Mouse (Mus musculus) frontal cortex, postnatal 14 days (tissue): ENCODE measurements around the gene Abl1.
A peak's percentile ranks its signal among the peaks of the same experiment; 100 is the strongest.
"Not testable (repeated sequence)": the region's sequence is repeated elsewhere in the genome, so short reads cannot be mapped to it uniquely, and the experiment has no call there.

Experiments used
- DNase-seq, 2 experiments: peaks; one replicate each; pipeline ENCODE4 v3.0.0; 2022; ENCODE audit warnings: low spot score in 2 of 2

Abl1 gene

GRCm38 (mm10) chr2:31688074-31688925 lies at the start of gene Abl1:
Gene Abl1 (plus strand): TSS chr2:31688376.
- peak; percentile 95 to 96 for DNase-seq

DNA sequence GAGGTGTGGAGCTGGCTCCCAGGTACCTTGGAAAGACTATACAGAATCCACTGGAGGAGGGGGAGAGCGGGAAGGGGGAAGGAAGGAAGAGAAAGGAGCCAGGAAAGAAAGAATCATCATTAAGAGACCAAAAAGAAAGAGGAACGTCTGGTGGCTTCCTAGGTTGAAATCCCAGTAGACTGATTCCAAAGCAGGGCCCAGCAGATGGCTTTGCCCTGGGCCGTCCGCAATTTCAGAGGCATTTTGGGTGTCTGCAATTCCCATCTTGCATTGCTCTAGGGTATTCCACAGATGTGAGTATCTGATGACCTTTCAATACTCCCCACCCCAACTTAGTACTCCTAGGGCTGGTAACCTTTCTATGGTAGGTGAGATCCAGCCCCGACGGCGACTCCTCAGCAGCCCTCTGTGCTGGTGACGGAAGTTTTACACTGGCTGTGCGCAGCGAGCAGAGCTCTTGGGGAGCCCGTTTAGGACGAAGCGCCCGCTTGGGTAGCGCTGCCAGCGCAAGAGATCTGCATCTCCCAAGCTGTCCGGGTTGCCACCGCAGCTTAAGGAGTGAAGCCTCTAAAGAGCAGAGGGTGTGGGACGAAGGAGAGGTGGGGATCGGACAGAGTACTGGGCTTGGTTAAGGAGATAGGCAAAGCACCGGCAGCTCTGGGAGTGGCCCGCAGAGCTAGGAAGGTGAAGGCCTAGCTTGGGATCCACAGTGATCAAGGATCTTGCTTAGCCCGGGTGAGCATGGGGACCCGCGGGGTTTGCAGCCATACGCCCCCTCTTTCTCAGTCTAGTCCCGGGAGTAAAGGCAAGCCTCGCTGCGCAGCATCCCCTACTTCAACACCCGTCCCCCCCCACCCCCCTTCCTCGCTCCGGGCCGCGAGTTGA lies 49.4 kb upstream of the Abl1 start:
- DNase-seq, result no peak

DNA sequence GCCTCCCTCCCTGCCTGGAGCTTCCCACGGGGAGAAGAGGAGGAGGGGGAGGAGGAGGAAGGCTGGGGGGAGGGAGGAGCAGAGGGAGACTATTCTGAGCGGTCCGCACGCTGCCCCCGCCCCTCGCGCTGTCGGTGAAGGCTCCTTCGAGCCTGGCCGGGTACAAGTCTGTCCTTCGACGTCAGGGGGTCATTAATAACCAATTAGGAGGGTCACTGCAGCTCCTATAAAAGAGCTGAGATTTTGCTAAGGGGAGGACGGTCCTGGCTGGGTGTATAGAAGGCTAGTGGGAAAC lies 48.8 kb upstream of the Abl1 start:
- DNase-seq, result no peak

DNA sequence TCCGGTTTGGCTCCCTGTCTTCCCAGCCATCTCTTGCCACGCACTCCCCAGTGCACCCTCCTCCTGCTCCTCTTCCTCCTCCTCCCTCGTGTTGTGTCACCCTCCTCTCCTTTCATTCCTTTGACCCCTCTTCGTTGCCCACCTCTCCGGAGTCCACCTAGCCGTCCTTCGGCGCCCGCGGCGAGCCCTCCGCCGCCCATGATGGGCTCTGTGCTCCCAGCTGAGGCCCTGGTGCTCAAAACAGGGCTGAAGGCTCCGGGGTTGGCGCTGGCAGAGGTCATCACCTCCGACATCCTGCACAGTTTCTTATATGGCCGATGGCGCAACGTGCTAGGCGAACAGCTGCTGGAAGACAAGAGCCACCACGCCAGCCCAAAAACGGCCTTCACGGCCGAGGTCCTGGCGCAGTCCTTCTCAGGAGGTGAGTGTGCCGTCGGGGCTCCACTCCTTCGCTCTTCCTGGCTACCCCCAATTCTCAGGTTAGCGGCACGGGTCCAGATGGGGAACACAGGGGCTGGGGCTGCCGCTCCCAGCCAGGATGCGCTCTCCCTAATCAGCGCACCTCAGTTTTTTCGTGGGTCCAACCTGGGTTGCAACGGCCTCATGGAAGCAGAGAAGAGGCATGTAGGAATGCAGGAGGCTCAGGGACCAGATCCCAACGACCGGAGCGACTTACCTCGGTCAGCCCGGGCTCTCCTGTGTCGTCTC lies 48.1 kb upstream of the Abl1 start, which contains the start of gene Prdm12:
Gene Prdm12, plus strand, starts transcription at position 137 of the 708 bp plus-strand sequence.
- DNase-seq, result no peak

GRCm38 (mm10) chr2:31640609-31641507 lies 47.3 kb upstream of the Abl1 start:
- no peak for DNase-seq

GRCm38 (mm10) chr2:31641508-31641830 lies 46.7 kb upstream of the Abl1 start:
- DNase-seq, result no peak

DNA sequence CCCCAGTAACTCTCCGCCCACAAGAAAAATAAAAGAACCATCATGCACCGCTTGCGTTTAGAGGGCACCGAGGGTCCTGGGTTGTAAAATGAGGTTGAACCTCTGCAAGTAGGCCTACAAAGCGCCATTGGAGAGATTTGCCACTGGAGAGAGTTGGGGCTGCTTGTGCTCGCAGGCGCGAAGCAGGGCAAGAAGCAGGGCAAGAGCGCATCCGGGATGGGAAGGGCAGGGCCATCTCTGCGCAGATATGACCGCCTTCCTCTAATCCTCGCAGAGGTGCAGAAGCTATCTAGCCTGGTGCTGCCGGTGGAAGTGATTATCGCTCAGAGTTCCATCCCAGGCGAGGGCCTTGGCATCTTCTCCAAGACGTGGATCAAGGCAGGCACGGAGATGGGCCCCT lies 46.2 kb upstream of the Abl1 start:
- DNase-seq, result no peak

DNA sequence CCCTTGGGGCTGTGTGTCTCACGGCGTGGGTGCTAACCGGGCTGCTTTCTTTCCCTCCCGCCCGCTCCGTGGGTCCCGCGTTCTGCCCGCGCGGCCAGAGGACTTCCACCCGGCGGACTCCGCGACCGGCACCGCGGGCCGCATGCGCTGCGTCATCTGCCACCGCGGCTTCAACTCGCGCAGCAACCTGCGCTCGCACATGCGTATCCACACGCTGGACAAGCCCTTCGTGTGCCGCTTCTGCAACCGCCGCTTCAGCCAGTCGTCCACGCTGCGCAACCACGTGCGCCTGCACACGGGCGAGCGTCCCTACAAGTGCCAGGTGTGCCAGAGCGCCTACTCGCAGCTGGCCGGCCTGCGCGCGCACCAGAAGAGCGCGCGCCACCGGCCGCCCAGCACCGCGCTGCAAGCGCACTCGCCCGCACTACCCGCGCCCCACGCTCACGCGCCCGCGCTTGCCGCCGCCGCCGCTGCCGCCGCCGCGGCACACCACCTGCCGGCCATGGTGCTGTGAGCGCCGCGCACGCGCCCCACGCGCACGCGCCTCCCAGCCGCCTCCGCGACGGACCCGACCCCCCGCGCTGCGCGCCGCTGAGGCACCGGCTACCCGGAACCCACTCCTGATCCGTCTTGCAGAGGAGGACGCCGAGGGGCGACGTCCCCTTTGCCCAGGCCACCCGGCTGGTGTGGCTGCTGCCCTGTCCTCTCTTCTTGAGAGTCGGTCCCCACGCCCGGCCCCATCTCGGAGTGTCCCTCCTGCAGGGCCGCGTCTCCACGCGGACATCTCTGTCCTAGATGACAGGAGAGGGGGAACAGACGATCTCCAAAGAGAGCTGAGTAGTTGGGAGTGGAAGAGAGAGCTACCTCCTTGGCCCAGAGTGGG lies 34.0 kb upstream of the Abl1 start:
- peak; percentile 63 to 65 for DNase-seq

- peak in 1 of 2 experiments; percentile 56 for DNase-seq
Observed at GRCm38 (mm10) chr2:31654854-31655559, 33.2 kb upstream of the Abl1 start.

DNA sequence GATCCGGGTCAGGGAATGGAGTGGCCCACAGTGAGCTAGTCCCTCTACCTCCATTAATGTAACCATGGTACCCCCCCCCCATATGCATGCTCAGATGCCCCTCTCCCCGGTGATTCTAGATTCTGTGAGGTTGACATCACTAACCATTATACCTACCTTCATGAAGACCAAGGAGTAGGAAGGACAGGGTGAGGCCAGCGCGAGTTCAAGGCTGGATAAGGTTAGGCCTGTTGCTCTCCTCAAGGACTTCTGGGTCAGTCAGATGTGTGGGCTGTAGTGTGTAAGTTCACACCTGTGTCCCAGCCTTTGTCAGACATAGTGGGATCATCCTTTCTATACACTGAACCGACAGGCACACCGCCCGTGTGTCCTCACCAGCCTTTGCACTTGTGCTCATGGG lies 31.8 kb upstream of the Abl1 start:
- DNase-seq, result no peak

GRCm38 (mm10) chr2:31662939-31663803 lies 25.0 kb upstream of the Abl1 start:
- DNase-seq, result no peak

DNA sequence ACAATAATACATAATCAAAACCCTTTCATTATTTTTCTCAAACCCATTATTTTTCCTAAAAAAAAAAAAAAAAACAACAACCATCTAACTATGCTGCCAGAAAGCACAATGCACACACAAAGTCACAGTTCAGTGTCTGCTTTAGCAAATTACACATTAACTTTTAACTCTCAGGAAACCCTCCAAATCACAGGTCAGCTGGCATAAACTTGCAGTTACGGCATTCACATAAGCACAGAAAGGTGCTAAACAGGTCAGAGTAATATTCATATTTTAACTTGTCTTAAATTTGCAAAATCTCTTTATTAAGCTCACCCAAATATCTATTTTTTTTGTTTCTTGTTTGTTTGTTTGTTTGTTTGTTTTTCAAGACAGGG lies 24.4 kb upstream of the Abl1 start:
- no peak for DNase-seq

GRCm38 (mm10) chr2:31667332-31667731 lies 20.8 kb upstream of the Abl1 start:
- DNase-seq, result no peak

DNA sequence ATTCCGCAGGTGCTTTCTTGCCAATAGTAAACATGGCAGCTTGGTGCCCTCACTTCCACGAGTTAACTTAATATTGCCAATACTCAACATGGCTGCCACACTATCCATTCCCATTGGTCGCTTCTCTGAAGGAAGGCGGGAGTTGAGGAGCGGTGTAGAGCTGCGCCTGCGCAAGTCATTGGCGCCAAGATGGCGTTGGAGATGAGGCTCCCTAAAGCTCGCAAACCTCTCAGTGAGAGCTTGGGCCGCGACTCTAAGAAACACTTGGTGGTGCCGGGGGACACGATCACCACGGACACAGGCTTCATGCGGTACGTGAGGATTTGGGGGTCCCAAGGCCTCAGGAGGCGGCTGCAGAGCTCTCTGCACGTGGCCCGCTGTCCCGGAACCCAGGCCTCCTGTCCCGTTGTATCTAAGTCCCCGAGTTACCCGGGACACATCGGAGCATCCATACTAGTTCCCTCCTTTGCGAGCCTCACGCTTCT lies 17.6 kb upstream of the Abl1 start, which contains the start of gene Exosc2:
Gene Exosc2, plus strand, starts transcription at position 165 of the 485 bp plus-strand sequence.
- DNase-seq, result peak; percentile 86 to 89

DNA sequence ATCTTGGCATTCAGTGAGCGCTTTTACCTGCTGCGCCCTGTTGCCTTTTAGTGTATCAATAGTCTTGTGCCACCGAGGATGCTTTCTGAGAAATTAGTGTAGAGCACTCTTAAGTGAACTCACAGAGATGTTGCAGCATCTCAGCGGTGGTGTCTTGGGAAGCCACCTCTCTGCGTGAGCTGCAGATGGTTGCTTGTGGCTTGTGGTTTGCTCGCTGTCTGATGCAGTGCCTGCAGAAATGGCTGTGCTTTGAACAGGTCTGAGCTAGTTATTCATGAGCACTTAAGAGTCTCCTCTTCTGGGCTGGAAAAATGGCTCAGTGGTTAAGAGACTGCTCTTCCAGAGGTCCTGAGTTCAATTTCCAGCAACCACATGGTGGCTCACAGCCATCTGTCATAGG lies 9.5 kb upstream of the Abl1 start:
- no peak for DNase-seq

- DNase-seq, result not testable (repeated sequence)
Observed at GRCm38 (mm10) chr2:31681051-31681707, 7.0 kb upstream of the Abl1 start.

- DNase-seq, result no peak
Observed at GRCm38 (mm10) chr2:31681731-31682235, 6.4 kb upstream of the Abl1 start.

DNA sequence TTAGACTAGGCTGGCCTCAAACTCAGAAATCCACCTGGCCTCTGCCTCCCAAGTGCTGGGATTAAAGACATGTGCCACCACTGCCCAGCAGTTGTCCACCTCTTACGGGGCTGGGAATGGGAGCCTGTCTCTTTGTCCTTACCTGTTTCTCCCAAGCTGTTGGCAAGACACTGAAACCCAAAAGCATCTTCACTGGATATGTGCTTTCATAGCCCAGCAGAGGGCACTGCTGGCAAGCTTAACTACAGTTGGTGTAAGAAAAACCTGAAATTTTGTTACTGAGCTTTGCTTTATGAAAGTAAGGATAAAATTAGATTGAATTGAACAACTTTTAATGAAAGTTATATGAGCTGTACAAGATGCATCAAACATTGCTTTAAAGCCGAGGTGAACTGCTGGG lies 4.5 kb upstream of the Abl1 start:
- peak in 1 of 2 experiments; percentile 57 for DNase-seq
